Mouse (Mus musculus) neural tube, embryonic 12.5 days (tissue): ENCODE data around the gene Inpp5a. TPM values are rescaled to one million over a fixed set of nuclear protein-coding genes. Genes with fewer than 3 reads are reported as not detected.
A peak's percentile ranks its signal among the peaks of the same experiment; 100 is the strongest.

ENCODE experiments used
- ATAC-seq: fragments of 200-750 bp; cut with Nextera tagmentation; 2 replicates; pipeline ENCODE4 v1.8.0; 2017; ENCODE audit warnings: low read depth, mild to moderate bottlenecking, moderate TSS enrichment, moderate library complexity; ENCODE audit not compliant: low FRiP score
- H3K27ac ChIP-seq: fragments of 300-500 bp; sonication (generic); 2 replicates; pipeline ENCODE4 v1.5.1; 2016
- H3K27me3 ChIP-seq: fragments of 300-500 bp; sonication (generic); replicated peaks from 2 replicates; pipeline ENCODE4 v1.6.1; 2016; ENCODE audit warnings: mild to moderate bottlenecking
- H3K36me3 ChIP-seq: fragments of 300-500 bp; sonication (generic); 2 replicates; pipeline ENCODE4 v1.6.1; 2016; ENCODE audit warnings: mild to moderate bottlenecking
- H3K4me1 ChIP-seq: fragments of 300-500 bp; sonication (generic); 2 replicates; pipeline ENCODE4 v1.6.1; 2016
- H3K4me2 ChIP-seq: fragments of 300-500 bp; sonication (generic); replicated peaks from 2 replicates; pipeline ENCODE4 v1.6.1; 2016; ENCODE audit warnings: mild to moderate bottlenecking
- H3K4me3 ChIP-seq: fragments of 300-500 bp; sonication (generic); 2 replicates; pipeline ENCODE4 v1.5.1; 2016
- H3K9ac ChIP-seq: fragments of 300-500 bp; sonication (generic); 2 replicates; pipeline ENCODE4 v1.6.1; 2016; ENCODE audit warnings: mild to moderate bottlenecking
- H3K9me3 ChIP-seq: fragments of 300-500 bp; sonication (generic); 2 replicates; pipeline ENCODE4 v1.6.1; 2016; ENCODE audit warnings: mild to moderate bottlenecking
- WGBS: fragments of 180-500 bp; shearing (Covaris S2); methylation state at CpG from one replicate; pipeline ENCODE4 v1.1.7; 2016; 5-methylcytosine and 5-hydroxymethylcytosine counted together
- polyA plus RNA-seq: library from polyadenylated mRNA; unstranded; fragments of >200 nt; fragmentation: Nextera tagmentation; extraction: Ambion mirVana; gene quantifications from 2 replicates; pipeline ENCODE4 v1.2.1, GENCODE M21; 2016

Gene Inpp5a
- polyA plus RNA-seq, 1 experiment from 2014 or later: 26.8 TPM

GRCm38 (mm10) chr7:139566533-139566932, 177.6 kb downstream of the Inpp5a start:
- Histone ChIP-seq H3K4me3 (no peak overlapping the region), H3K27ac (no peak overlapping the region), H3K4me1 (peaks cover 7% of the 10 kb centered on the region; the same call in 1 of the 2 replicates), H3K9me3 (no peaks in the 10 kb centered on the region), H3K4me2 (no peak overlapping the region), H3K9ac (no peak overlapping the region), H3K36me3 (no peaks in the 10 kb centered on the region), H3K27me3 (peaks cover 29% of the 10 kb centered on the region)
- 71% methylated on average over 8 of the region's 8 CpGs for WGBS
- ATAC-seq: no peak

GRCm38 (mm10) chr7:139570788-139571187, 181.9 kb downstream of the Inpp5a start:
- no peak for ATAC-seq
- H3K4me3 ChIP-seq: no peak overlapping the region
- H3K36me3 ChIP-seq: no peaks in the 10 kb centered on the region
- peaks cover 54% of the 10 kb centered on the region for H3K27me3 ChIP-seq
- peaks cover 7% of the 10 kb centered on the region; the same call in 1 of the 2 replicates for H3K4me1 ChIP-seq
- H3K4me2 ChIP-seq: no peak overlapping the region
- no peak overlapping the region for H3K9ac ChIP-seq
- 95% methylated on average over 5 of the region's 5 CpGs for WGBS
- no peak overlapping the region for H3K27ac ChIP-seq
- no peaks in the 10 kb centered on the region for H3K9me3 ChIP-seq

DNA sequence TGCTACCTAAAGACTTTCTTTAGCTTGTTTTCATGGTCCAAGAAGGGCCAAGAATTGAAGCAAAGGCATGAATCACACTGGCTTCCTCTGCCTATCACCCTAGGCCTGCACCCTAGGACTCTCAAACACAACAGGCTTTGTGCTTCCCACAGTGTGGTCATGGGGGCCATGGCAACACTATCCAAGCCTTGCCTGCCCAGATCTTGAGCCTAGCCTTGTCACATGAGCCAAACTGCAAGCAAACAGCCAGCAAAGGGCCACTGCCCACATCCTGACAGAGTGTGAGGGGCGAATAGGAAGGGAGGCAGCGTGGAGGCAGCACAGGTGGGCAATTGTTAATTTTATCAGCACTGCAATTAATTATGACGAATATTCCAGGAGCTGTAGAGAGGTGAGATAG, 183.8 kb downstream of the Inpp5a start:
- Histone ChIP-seq H3K27ac (no peak overlapping the region), H3K9me3 (no peaks in the 10 kb centered on the region), H3K4me2 (no peak overlapping the region), H3K27me3 (peaks cover 73% of the 10 kb centered on the region), H3K4me3 (no peak overlapping the region), H3K9ac (no peak overlapping the region), H3K36me3 (no peaks in the 10 kb centered on the region), H3K4me1 (peaks cover 4% of the 10 kb centered on the region; the same call in 1 of the 2 replicates)
- ATAC-seq: no peak
- 86% methylated on average over 3 of the region's 3 CpGs for WGBS

- no peak overlapping the region for H3K4me3 ChIP-seq
- no peaks in the 10 kb centered on the region for H3K36me3 ChIP-seq
- peaks cover 9% of the 10 kb centered on the region; the same call in 1 of the 2 replicates for H3K4me1 ChIP-seq
- WGBS: 74% methylated on average over 16 of the region's 16 CpGs
- no peak overlapping the region for H3K27ac ChIP-seq
- no peaks in the 10 kb centered on the region for H3K9me3 ChIP-seq
- H3K27me3 ChIP-seq: peaks cover 92% of the 10 kb centered on the region
- no peak overlapping the region for H3K4me2 ChIP-seq
- no peak for ATAC-seq
- H3K9ac ChIP-seq: no peak overlapping the region
These were observed 187.3 kb downstream of the Inpp5a start for GRCm38 (mm10) chr7:139576064-139576686.

DNA sequence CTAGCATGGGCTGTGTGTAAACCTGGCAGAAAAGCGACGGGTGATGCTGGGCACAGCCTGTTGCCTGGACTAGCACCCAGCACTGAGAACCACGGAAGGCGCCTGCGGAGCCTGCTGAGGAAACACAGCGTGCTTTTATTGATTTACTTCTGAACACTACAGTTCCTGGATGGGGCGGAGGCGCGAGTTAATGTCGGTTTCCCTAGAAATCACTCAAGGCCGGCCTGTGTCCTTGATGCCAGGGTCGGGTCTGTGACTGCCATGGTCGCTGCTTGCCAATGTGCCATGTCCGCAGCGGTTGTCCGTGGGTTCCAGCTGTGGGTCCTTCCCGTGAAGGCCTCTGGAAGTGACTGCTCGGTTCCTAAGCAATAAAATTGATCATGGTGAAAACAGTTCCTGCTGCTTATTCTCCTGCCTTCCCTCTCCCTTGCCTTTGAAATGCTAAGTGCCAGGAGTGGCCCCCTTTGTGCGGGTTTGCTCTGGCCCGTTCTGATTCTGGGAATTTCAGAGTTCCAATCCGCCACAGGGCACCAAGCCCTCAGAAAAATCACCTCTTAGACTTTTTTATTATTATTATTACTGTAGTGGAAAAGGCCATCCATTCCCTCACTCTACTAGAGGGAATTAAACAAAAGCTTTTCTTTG, 190.5 kb downstream of the Inpp5a start:
- no peak overlapping the region for H3K4me3 ChIP-seq
- H3K4me1 ChIP-seq: peaks cover 25% of the 10 kb centered on the region
- WGBS: 30% methylated on average over 21 of the region's 21 CpGs
- no peak overlapping the region for H3K9ac ChIP-seq
- no peaks in the 10 kb centered on the region for H3K36me3 ChIP-seq
- H3K27ac ChIP-seq: no peak overlapping the region
- H3K27me3 ChIP-seq: peaks cover 98% of the 10 kb centered on the region
- no peak for ATAC-seq
- no peaks in the 10 kb centered on the region for H3K9me3 ChIP-seq
- no peak overlapping the region for H3K4me2 ChIP-seq

DNA sequence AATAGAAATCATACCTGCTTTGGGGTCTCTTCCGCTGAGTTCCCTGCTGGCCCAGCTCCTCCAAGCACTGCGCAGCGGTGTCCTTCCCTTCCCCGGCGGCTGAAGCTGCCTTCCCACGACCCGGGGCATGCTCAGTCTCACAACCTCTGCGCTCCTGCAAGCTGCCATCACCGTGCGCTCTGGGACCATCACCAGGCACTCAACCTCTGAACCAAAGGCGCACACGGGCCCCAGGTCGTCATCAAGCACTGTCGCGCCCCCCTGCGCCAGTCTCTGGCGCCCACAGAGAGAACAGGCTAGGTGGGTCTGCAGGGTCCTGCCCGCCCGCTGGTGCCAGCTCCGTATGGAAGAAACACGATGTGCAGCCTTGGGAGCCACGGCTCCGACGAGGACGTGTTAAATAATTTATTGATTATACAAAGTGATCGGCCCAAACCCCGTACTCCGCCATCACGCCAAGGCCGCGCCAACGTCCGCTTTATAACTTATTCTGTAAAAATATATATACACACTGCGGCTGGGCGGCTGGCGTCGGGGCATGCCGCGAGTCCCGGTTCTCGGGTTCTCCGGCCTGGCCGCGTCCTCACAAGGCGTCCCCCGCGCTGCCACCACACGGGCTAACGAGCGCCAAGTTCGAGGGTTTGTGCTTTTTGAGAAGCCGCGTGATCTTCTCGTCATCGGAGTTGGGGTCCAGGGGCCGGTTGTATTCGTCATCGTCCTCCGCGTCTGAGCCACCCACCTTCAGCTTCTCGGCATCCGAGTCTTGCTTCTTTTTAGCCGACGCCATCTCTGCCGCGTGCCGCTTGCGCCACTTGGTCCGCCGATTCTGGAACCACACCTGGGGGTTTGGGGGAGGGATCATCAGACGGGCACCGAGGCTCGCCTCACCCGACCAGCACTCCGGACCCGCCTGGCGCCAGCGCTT, 192.2 kb downstream of the Inpp5a start:
- WGBS: 1% methylated on average over 78 of the region's 78 CpGs

GRCm38 (mm10) chr7:139581801-139582571, 193.1 kb downstream of the Inpp5a start:
- Histone ChIP-seq H3K4me3 (peak overlapping the region; percentile 35), H3K4me2 (peak overlapping the region; percentile 58), H3K27ac (no peak overlapping the region), H3K4me1 (peaks cover 21% of the 10 kb centered on the region), H3K27me3 (peaks cover 100% of the 10 kb centered on the region), H3K36me3 (no peaks in the 10 kb centered on the region), H3K9ac (0 out of 2 replicates have a peak overlapping the region, but pooled peaks have one; percentile 26), H3K9me3 (no peaks in the 10 kb centered on the region)
- WGBS: 1% methylated on average over 82 of the region's 82 CpGs
- ATAC-seq: 0 out of 2 replicates have a peak, but pooled peaks have one; percentile 35

More for the DNA sequence above, 192.2 kb downstream of the Inpp5a start:
- Histone ChIP-seq H3K36me3 (no peaks in the 10 kb centered on the region), H3K4me2 (peak overlapping the region; percentile 58), H3K4me3 (peak overlapping the region; percentile 35), H3K9me3 (no peaks in the 10 kb centered on the region), H3K9ac (0 out of 2 replicates have a peak overlapping the region, but pooled peaks have one; percentile 26), H3K4me1 (peaks cover 25% of the 10 kb centered on the region), H3K27me3 (peaks cover 99% of the 10 kb centered on the region), H3K27ac (no peak overlapping the region)
- no peak for ATAC-seq

DNA sequence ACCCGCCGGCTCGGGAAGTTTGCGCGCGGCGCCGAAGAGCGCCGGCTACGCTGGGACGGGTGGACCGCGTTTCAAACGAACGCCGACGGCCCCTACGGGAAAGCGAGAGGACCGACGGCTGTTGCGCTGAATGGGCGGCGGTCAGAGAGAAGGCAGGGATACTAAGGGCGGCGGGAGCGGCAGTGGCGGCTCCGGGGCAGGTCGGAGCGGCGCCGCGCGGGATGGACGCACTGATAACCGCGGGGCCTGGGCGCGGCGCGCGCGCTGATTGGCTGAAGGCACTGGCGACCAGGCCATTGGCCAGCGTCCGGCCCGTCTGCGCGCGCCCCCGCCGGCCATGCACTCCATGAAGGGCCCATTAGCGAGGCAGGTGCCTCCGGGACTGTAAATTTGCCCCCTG, 193.7 kb downstream of the Inpp5a start, which contains the start of gene Nkx6-2:
TSS of gene Nkx6-2 (minus strand) at position 203 of the 400 bp plus-strand sequence.
- ATAC-seq: peak; percentile 42; the same call in 1 of the 2 replicates
- WGBS: under 1% methylated on average over 56 of the region's 56 CpGs

GRCm38 (mm10) chr7:139583094-139583737, 194.3 kb downstream of the Inpp5a start:
- no peak overlapping the region for H3K4me3 ChIP-seq
- ATAC-seq: no peak
- peaks cover 100% of the 10 kb centered on the region for H3K27me3 ChIP-seq
- no peaks in the 10 kb centered on the region for H3K36me3 ChIP-seq
- no peak overlapping the region for H3K27ac ChIP-seq
- H3K9ac ChIP-seq: no peak overlapping the region
- no peaks in the 10 kb centered on the region for H3K9me3 ChIP-seq
- peaks cover 29% of the 10 kb centered on the region for H3K4me1 ChIP-seq
- peak overlapping the region; percentile 58; the same call in 1 of the 2 replicates for H3K4me2 ChIP-seq
- 6% methylated on average over 17 of the region's 17 CpGs for WGBS

More for the DNA sequence above, 193.7 kb downstream of the Inpp5a start, which contains the start of gene Nkx6-2:
- Histone ChIP-seq H3K9me3 (no peaks in the 10 kb centered on the region), H3K27me3 (peaks cover 100% of the 10 kb centered on the region), H3K4me3 (peak within 1 kb of the TSS; percentile 35), H3K4me1 (peaks cover 23% of the 10 kb centered on the region), H3K36me3 (no peaks in the 10 kb centered on the region), H3K4me2 (peak within 1 kb of the TSS; percentile 58), H3K27ac (no peak within 1 kb of the TSS), H3K9ac (0 out of 2 replicates have a peak within 1 kb of the TSS, but pooled peaks have one; percentile 26)

DNA sequence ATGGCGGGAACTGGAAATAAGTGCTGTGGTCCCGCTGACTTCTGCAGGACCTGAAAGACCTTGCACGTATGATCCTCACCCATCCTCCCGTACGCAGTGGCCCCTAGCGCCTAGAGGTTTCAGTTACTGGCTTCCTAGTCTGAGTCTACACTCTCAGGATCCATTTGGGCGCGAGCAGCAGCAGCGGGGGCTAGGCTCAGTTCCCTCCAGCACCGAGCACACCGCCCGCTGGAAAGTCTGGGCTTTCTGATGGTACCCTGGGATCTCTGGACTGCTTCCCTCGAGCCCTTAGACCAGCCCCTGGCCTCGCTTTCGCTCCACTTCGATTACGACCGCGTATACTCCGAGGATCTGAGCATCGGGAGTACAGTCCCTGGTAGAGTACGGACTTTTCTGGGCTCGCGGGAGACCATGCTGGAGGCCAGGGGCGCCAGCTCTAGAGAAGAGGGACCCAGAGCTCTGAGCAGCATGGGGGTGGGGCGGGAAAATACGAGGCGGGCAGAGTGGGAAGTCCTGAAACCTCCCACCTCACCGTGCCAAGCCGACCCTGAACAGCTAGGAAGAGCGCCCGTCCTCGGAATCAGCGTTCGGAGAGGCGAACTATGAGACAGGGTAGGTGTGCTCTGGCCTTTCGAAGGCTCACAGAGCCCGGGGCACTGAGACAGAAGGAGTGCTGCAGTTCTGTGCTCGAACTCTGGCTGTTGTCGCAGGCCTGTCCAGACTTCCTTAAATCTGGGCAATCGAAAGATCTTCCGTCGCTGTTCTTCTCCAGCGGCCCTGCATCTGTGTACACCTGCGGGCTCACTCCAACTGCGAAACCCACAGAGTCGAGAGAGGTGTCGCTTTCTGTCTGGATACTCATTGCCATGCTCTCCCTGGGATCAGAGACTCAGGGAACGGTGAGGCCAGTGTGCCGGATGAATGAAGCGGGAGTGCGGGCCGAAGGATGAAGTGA, 195.6 kb downstream of the Inpp5a start:
- WGBS: under 1% methylated on average over 53 of the region's 53 CpGs

More for the DNA sequence above, 195.6 kb downstream of the Inpp5a start:
- H3K9me3 ChIP-seq: no peaks in the 10 kb centered on the region
- no peak overlapping the region for H3K9ac ChIP-seq
- H3K4me2 ChIP-seq: no peak overlapping the region
- peaks cover 100% of the 10 kb centered on the region for H3K27me3 ChIP-seq
- ATAC-seq: no peak
- peaks cover 31% of the 10 kb centered on the region for H3K4me1 ChIP-seq
- H3K4me3 ChIP-seq: no peak overlapping the region
- H3K36me3 ChIP-seq: no peaks in the 10 kb centered on the region
- no peak overlapping the region for H3K27ac ChIP-seq
